Mouse (Mus musculus) heart, embryonic 13.5 days (tissue): ENCODE results near the gene Myt1l. TPM values are rescaled to one million over a fixed set of nuclear protein-coding genes. Genes with fewer than 3 reads are reported as not detected.

Experiments used
- ATAC-seq: fragments of 200-750 bp; cut with Nextera tagmentation; 2 replicates; pipeline ENCODE4 v1.8.0; 2017; ENCODE audit warnings: moderate TSS enrichment; ENCODE audit not compliant: insufficient number of reproducible peaks, low FRiP score, low TSS enrichment; ENCODE audit errors: extremely low read depth
- H3K27ac ChIP-seq: fragments of 300-500 bp; sonication (generic); replicated peaks from 2 replicates; pipeline ENCODE4 v1.5.1; 2015; ENCODE audit warnings: moderate library complexity, mild to moderate bottlenecking, inconsistent platforms
- H3K27me3 ChIP-seq: fragments of 300-500 bp; sonication (generic); replicated peaks from 2 replicates; pipeline ENCODE4 v1.6.1; 2015; ENCODE audit warnings: mild to moderate bottlenecking, inconsistent platforms
- H3K36me3 ChIP-seq: fragments of 300-500 bp; sonication (generic); 2 replicates; pipeline ENCODE4 v1.6.1; 2015; ENCODE audit warnings: mild to moderate bottlenecking, inconsistent platforms
- H3K4me1 ChIP-seq: fragments of 300-500 bp; sonication (generic); 2 replicates; pipeline ENCODE4 v1.6.1; 2015; ENCODE audit warnings: inconsistent platforms
- H3K4me2 ChIP-seq: fragments of 300-500 bp; sonication (generic); 2 replicates; pipeline ENCODE4 v1.6.1; 2015; ENCODE audit warnings: inconsistent platforms, mild to moderate bottlenecking, moderate library complexity
- H3K4me3 ChIP-seq: fragments of 300-500 bp; sonication (generic); 2 replicates; pipeline ENCODE4 v1.5.1; 2015; ENCODE audit warnings: moderate library complexity, mild to moderate bottlenecking, inconsistent platforms
- H3K9ac ChIP-seq: fragments of 300-500 bp; sonication (generic); 2 replicates; pipeline ENCODE4 v1.6.1; 2015; ENCODE audit warnings: inconsistent platforms, mild to moderate bottlenecking, moderate library complexity
- H3K9me3 ChIP-seq: fragments of 300-500 bp; sonication (generic); 2 replicates; pipeline ENCODE4 v1.6.1; 2016; ENCODE audit warnings: inconsistent platforms
- WGBS: fragments of 180-500 bp; shearing (Covaris S2); methylation state at CpG from one replicate; pipeline ENCODE4 v1.1.7; 2015; ENCODE audit warnings: mixed read lengths; 5-methylcytosine and 5-hydroxymethylcytosine counted together
- polyA plus RNA-seq: library from polyadenylated mRNA; unstranded; fragments of >200 nt; fragmentation: Nextera tagmentation; extraction: Ambion mirVana; gene quantifications from 2 replicates; pipeline ENCODE4 v1.2.1, GENCODE M21; 2015

The Myt1l gene
- polyA plus RNA-seq, result 0.25 and 0.43 TPM in 2 replicates

- peaks cover 47% of the 10 kb centered on the region for H3K27me3 ChIP-seq
- H3K36me3 ChIP-seq, result no peaks in the 10 kb centered on the region
- 0 out of 2 replicates have a peak within 1 kb of the TSS, but pooled peaks have one; percentile 44 for H3K9ac ChIP-seq
- no peak within 1 kb of the TSS for H3K27ac ChIP-seq
- H3K9me3 ChIP-seq, result no peaks in the 10 kb centered on the region
- peak within 1 kb of the TSS; percentile 43 for H3K4me3 ChIP-seq
- H3K4me1 ChIP-seq, result peaks cover 8% of the 10 kb centered on the region
- no peak for ATAC-seq
- WGBS, result 41% methylated on average over 13 of the region's 13 CpGs
- peak within 1 kb of the TSS; percentile 66 for H3K4me2 ChIP-seq
Observed at GRCm38 (mm10) chr12:29528031-29528771, at the start of gene Myt1l. Myt1l (plus strand) TSS chr12:29528384.

GRCm38 (mm10) chr12:29486424-29487035, 41.7 kb upstream of the Myt1l start:
- WGBS, result 64% methylated on average over 10 of the region's 10 CpGs
- Histone ChIP-seq H3K36me3 (no peaks in the 10 kb centered on the region), H3K27me3 (no peaks in the 10 kb centered on the region), H3K9me3 (no peaks in the 10 kb centered on the region), H3K9ac (no peak overlapping the region), H3K4me3 (no peak overlapping the region), H3K4me2 (no peak overlapping the region), H3K4me1 (no peaks in the 10 kb centered on the region), H3K27ac (no peak overlapping the region)
- ATAC-seq, result no peak

- Histone ChIP-seq H3K36me3 (no peaks in the 10 kb centered on the region), H3K27me3 (peaks cover 31% of the 10 kb centered on the region), H3K9me3 (no peaks in the 10 kb centered on the region), H3K4me1 (peaks cover 8% of the 10 kb centered on the region), H3K9ac (no peak overlapping the region), H3K27ac (no peak overlapping the region), H3K4me3 (no peak overlapping the region), H3K4me2 (no peak overlapping the region)
- 9% methylated on average over 6 of the region's 6 CpGs for WGBS
- no peak for ATAC-seq
Observed at GRCm38 (mm10) chr12:29526236-29526644, 1.9 kb upstream of the Myt1l start.

- Histone ChIP-seq H3K4me3 (peak overlapping the region; percentile 43), H3K4me1 (peaks cover 8% of the 10 kb centered on the region), H3K36me3 (no peaks in the 10 kb centered on the region), H3K27ac (no peak overlapping the region), H3K9me3 (no peaks in the 10 kb centered on the region), H3K9ac (0 out of 2 replicates have a peak overlapping the region, but pooled peaks have one; percentile 44), H3K27me3 (peaks cover 38% of the 10 kb centered on the region), H3K4me2 (peak overlapping the region; percentile 66)
- WGBS, result 3% methylated on average over 27 of the region's 27 CpGs
- no peak for ATAC-seq
Observed at GRCm38 (mm10) chr12:29527048-29527761, 979 bp upstream of the Myt1l start.

- Histone ChIP-seq H3K9ac (no peak overlapping the region), H3K36me3 (no peaks in the 10 kb centered on the region), H3K9me3 (no peaks in the 10 kb centered on the region), H3K4me1 (peaks cover 8% of the 10 kb centered on the region), H3K4me2 (no peak overlapping the region), H3K4me3 (no peak overlapping the region), H3K27me3 (peaks cover 68% of the 10 kb centered on the region), H3K27ac (no peak overlapping the region)
- no peak for ATAC-seq
- WGBS, result 11% methylated on average over 6 of the region's 6 CpGs
Observed at GRCm38 (mm10) chr12:29530241-29530725, 2.1 kb downstream of the Myt1l start.

GRCm38 (mm10) chr12:29530823-29531222, 2.6 kb downstream of the Myt1l start:
- Histone ChIP-seq H3K4me2 (no peak overlapping the region), H3K4me3 (no peak overlapping the region), H3K27ac (no peak overlapping the region), H3K9ac (no peak overlapping the region), H3K27me3 (peaks cover 72% of the 10 kb centered on the region), H3K36me3 (no peaks in the 10 kb centered on the region), H3K9me3 (no peaks in the 10 kb centered on the region), H3K4me1 (peaks cover 8% of the 10 kb centered on the region)
- WGBS, result 75% methylated on average over 7 of the region's 7 CpGs
- no peak for ATAC-seq

- ATAC-seq, result no peak
- Histone ChIP-seq H3K27ac (no peak overlapping the region), H3K36me3 (no peaks in the 10 kb centered on the region), H3K4me3 (no peak overlapping the region), H3K27me3 (peaks cover 74% of the 10 kb centered on the region), H3K9ac (no peak overlapping the region), H3K4me1 (no peaks in the 10 kb centered on the region), H3K4me2 (no peak overlapping the region), H3K9me3 (no peaks in the 10 kb centered on the region)
- 31% methylated on average over 14 of the region's 14 CpGs for WGBS
Observed at GRCm38 (mm10) chr12:29533071-29533876, 5.1 kb downstream of the Myt1l start.

- H3K4me1 ChIP-seq, result no peaks in the 10 kb centered on the region
- 6% methylated on average over 6 of the region's 6 CpGs for WGBS
- H3K4me3 ChIP-seq, result peak overlapping the region; percentile 22
- H3K27me3 ChIP-seq, result peaks cover 70% of the 10 kb centered on the region
- H3K9ac ChIP-seq, result no peak overlapping the region
- peak overlapping the region; percentile 45; the same call in 1 of the 2 replicates for H3K4me2 ChIP-seq
- ATAC-seq, result no peak
- H3K36me3 ChIP-seq, result no peaks in the 10 kb centered on the region
- H3K9me3 ChIP-seq, result no peaks in the 10 kb centered on the region
- H3K27ac ChIP-seq, result no peak overlapping the region
Observed at GRCm38 (mm10) chr12:29534326-29534725, 6.1 kb downstream of the Myt1l start.

- Histone ChIP-seq H3K27me3 (peaks cover 70% of the 10 kb centered on the region), H3K9me3 (no peaks in the 10 kb centered on the region), H3K4me3 (peak overlapping the region; percentile 22), H3K9ac (no peak overlapping the region), H3K4me1 (no peaks in the 10 kb centered on the region), H3K27ac (no peak overlapping the region), H3K4me2 (peak overlapping the region; percentile 45), H3K36me3 (no peaks in the 10 kb centered on the region)
- 1% methylated on average over 25 of the region's 25 CpGs for WGBS
- no peak for ATAC-seq
Observed at GRCm38 (mm10) chr12:29534761-29535300, 6.6 kb downstream of the Myt1l start.

- Histone ChIP-seq H3K27me3 (peaks cover 58% of the 10 kb centered on the region), H3K4me3 (no peak overlapping the region), H3K4me1 (no peaks in the 10 kb centered on the region), H3K36me3 (no peaks in the 10 kb centered on the region), H3K4me2 (no peak overlapping the region), H3K9me3 (no peaks in the 10 kb centered on the region), H3K9ac (no peak overlapping the region), H3K27ac (no peak overlapping the region)
- no peak for ATAC-seq
- 61% methylated on average over 5 of the region's 5 CpGs for WGBS
Observed at GRCm38 (mm10) chr12:29537916-29538315, 9.7 kb downstream of the Myt1l start.
